Mouse (Mus musculus): Measurements from ENCODE around the gene Vmn1r51. TPM values are rescaled to one million over a fixed set of nuclear protein-coding genes. Genes with fewer than 3 reads are reported as not detected.
"Not testable (repeated sequence)": the region's sequence is repeated elsewhere in the genome, so short reads cannot be mapped to it uniquely, and the experiment has no call there.

The Vmn1r51 gene
- not detected in 2 replicates for total RNA-seq (2017)

DNA sequence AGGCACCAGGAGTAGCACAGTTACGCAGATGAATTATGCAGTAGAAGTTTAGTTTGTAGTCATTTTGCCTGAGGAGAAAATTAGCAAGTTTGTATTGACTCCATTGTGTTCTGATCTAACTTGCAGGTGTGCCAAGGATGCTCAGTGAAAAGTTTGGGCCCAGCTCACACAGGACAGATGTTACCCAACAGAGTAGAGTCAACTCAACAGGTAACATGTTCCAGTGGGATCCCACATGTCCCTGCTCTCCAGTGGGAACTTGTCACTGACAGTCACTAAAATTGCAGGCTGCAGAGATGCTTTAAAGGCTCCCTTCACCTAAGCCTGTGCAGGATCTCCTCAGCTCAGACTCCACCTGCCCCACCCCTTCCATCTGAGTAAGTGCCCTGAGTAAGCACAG is at the start of gene Vmn1r51:
Gene Vmn1r51, plus strand, starts transcription at position 301 of the 400 bp plus-strand sequence.
- not testable (repeated sequence) for ATAC-seq (replicated peaks; ENCODE audit: low read depth, poor library complexity, severe bottlenecking)

DNA sequence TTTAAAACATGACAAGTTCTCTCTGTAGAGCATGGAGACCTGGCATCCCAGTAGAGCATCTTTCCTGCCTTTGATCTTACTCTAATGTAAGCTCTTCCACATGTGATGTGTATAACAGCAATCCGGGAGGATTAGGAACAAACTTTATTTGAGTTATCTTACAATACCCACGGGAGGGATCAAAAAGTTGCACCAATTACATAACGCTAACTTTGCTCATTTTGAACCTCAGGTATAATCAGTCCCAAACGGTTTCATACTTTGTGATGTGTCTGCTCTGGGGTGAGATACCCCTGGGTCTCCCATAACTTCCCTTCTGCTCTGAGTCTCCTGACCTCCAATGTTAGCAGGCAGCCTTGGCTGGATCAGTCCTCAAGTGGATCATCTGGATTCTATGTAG is 44.0 kb upstream of the Vmn1r51 start, which contains the start of gene Vmn1r49:
Gene Vmn1r49, minus strand, starts transcription at position 101 of the 400 bp plus-strand sequence.
- no peak for ATAC-seq (replicated peaks; ENCODE audit: low read depth, poor library complexity, severe bottlenecking)

DNA sequence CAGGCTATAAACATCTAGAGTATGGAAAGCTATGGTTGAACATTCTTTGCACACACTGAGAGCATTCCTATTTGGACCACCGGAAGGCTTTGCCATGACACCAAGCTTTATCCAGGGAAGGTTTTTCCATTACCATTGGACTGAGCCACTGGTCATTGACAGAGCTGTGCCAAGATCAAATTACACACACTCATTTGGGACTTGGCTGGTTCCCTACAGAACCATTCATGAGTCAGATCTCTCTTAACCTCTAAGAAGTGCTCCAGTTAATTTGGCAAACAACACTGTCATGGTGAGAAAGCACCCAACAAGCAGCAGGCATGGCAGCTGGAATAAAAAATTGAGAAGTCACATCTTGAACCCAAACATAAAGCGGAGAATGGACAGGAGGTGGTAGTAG is 21.8 kb upstream of the Vmn1r51 start:
- ATAC-seq (replicated peaks; ENCODE audit: low read depth, poor library complexity, severe bottlenecking), result no peak

DNA sequence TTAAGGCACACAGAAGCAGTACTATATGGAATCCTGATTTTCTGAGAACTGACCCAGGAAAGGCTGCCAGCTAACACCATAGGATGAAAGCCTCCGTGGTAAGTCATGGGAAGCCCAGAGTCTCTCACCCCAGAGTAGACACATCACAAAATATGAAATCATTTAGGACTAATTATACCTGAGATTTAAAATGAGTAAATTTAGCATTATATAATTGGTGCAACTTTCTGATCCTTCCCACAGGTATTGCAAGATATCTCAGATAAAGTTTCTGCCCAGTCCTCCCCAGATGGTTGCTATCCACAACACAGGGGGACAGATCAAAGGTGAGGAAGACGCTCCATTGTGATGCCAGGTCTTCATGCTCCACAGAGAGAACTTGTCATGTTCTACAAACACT is 21.3 kb upstream of the Vmn1r51 start, which contains the start of gene Vmn1r50:
Gene Vmn1r50, plus strand, starts transcription at position 301 of the 400 bp plus-strand sequence.
- no peak for ATAC-seq (replicated peaks; ENCODE audit: low read depth, poor library complexity, severe bottlenecking)

DNA sequence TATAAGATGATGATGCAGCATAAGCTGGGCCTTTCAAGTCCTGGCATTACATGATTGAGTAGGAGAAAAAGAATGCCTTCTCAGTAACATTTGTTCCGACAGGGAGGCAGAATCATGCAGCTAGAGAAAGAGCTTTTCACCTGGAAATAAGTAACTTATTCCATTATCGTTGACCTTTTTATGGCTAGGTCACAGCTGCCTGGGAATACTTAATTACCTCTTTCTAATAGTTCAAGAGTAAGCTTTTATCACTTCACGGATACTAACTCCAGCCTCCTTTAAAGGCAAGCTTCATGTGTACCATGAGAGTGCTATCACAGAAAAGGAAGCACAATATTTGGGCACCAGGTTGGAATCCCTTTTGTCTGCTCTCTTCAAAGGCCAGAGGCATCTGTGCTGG is 37.7 kb downstream of the Vmn1r51 start:
- ATAC-seq (replicated peaks; ENCODE audit: low read depth, poor library complexity, severe bottlenecking), result no peak

DNA sequence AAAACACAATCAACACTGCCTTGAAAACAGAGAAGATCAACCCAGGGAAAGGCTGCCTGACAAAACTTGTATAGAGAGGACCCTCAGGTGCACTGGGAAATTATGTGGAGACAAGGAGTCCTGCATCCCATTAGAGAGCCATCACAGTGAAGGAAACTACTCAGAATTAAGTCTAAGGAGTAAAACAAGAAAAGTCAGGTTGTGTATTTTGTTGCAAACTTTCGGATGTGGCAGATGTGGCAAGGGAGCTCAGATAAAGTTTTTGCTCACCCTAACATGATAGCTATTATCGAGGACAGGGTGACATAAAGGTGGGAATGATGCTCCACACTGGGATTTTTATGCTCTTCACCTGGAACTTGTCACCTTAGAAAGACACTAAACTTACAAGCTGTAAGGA is 52.1 kb downstream of the Vmn1r51 start, which contains the start of gene Vmn1r52:
Gene Vmn1r52, plus strand, starts transcription at position 301 of the 400 bp plus-strand sequence.
- no peak for ATAC-seq (replicated peaks; ENCODE audit: low read depth, poor library complexity, severe bottlenecking)

Other genes starting within 250 kb of the Vmn1r51 start
- gene Vmn1r42, start 246.2 kb upstream of the Vmn1r51 start, total RNA-seq (2017), result not detected in 2 replicates
- gene Vmn1r43, start 246.2 kb upstream of the Vmn1r51 start, total RNA-seq (2017), result not detected in 2 replicates
- gene Vmn1r44, start 238.9 kb upstream of the Vmn1r51 start, total RNA-seq (2017), result not detected in 2 replicates
- gene Vmn1r45, start 182.0 kb upstream of the Vmn1r51 start, total RNA-seq (2017), result not detected in 2 replicates
- gene Vmn1r46, start 153.3 kb upstream of the Vmn1r51 start, total RNA-seq (2017), result not detected in 2 replicates
- gene Vmn1r47, start 106.4 kb upstream of the Vmn1r51 start, total RNA-seq (2017), result not detected in 2 replicates
- gene Vmn1r48, start 85.8 kb upstream of the Vmn1r51 start, total RNA-seq (2017), result not detected in 2 replicates
- gene Vmn1r49, start 44.1 kb upstream of the Vmn1r51 start, total RNA-seq (2017), result not detected in 2 replicates
- gene Vmn1r50, start 21.2 kb upstream of the Vmn1r51 start, total RNA-seq (2017), result not detected in 2 replicates
- not detected in 2 replicates for gene Vmn1r52, start 52.2 kb downstream of the Vmn1r51 start, total RNA-seq (2017)
- not detected in 2 replicates for gene V1ra8, start 80.2 kb downstream of the Vmn1r51 start, total RNA-seq (2017)
- not detected in 2 replicates for gene Vmn1r53, start 101.8 kb downstream of the Vmn1r51 start, total RNA-seq (2017)
- not detected in 2 replicates for gene Vmn1r54, start 123.7 kb downstream of the Vmn1r51 start, total RNA-seq (2017)
- not detected in 2 replicates for gene BC048671, start 178.6 kb downstream of the Vmn1r51 start, total RNA-seq (2017)
- 0.29 TPM in 1 of 2 replicates, not detected in the other for gene Chst13, start 202.6 kb downstream of the Vmn1r51 start, total RNA-seq (2017)
- not detected in 2 replicates for gene Uroc1, start 210.7 kb downstream of the Vmn1r51 start, total RNA-seq (2017)
- gene Zxdc, start 246.9 kb downstream of the Vmn1r51 start, total RNA-seq (2017), result 11.6 and 15.8 TPM in 2 replicates